Mouse (Mus musculus) MEL (cell line): ENCODE measurements at regions not wholly inside any gene's neighbourhood (a gene's known extent, or its start where the extent isn't known, plus 50 kb on each side); places are given as distances from the start of the nearest gene placed in this dataset.

Experiments
- CHD2 ChIP-seq: IDR thresholded peaks from 2 replicates; pipeline ENCODE4 v1.6.1; 2011; ENCODE audit warnings: low read length, improper control_type of control experiment
- CTCF ChIP-seq, 3 experiments: IDR thresholded peaks in 2 of 3; conservative IDR thresholded peaks in 1 of 3; 2 replicates each; pipeline ENCODE4 v1.5.1; 2011 to 2012; ENCODE audit warnings: low read length in 3 of 3, low read depth in 2 of 3, mild to moderate bottlenecking in 2 of 3, improper control_type of control experiment in 1 of 3, inconsistent platforms in 1 of 3, mixed read lengths in 1 of 3, moderate library complexity in 1 of 3; ENCODE audit not compliant: control insufficient read depth in 1 of 3, insufficient read depth in 1 of 3, poor library complexity in 1 of 3, severe bottlenecking in 1 of 3
- ELF1 ChIP-seq: IDR thresholded peaks from 2 replicates; pipeline ENCODE4 v1.6.1; 2014; ENCODE audit warnings: low read depth, mild to moderate bottlenecking, inconsistent platforms, low read length, improper control_type of control experiment, moderate library complexity
- EP300 ChIP-seq, 2 experiments: IDR thresholded peaks; 2 replicates each; pipeline ENCODE4 v1.6.1; 2011; ENCODE audit warnings: improper control_type of control experiment in 2 of 2, low read length in 2 of 2, low read depth in 1 of 2, mild to moderate bottlenecking in 1 of 2
- POLR2A ChIP-seq, 2 experiments: IDR thresholded peaks; 2 replicates each; pipeline ENCODE4 v1.6.1; 2011 to 2012; ENCODE audit warnings: low read length in 2 of 2, mild to moderate bottlenecking in 2 of 2, control low read depth in 1 of 2, improper control_type of control experiment in 1 of 2, low read depth in 1 of 2, moderate library complexity in 1 of 2; ENCODE audit not compliant: control insufficient read depth in 1 of 2, insufficient read depth in 1 of 2, poor library complexity in 1 of 2
- RCOR1 ChIP-seq: IDR thresholded peaks from 2 replicates; pipeline ENCODE4 v1.6.1; 2012; ENCODE audit warnings: low read depth, mild to moderate bottlenecking, inconsistent platforms, low read length, improper control_type of control experiment

- TF ChIP-seq ELF1 (no peak), CHD2 (no peak), CTCF (IDR thresholded peaks at IDR 0.05 in 2 of 3, conservative IDR thresholded peaks at IDR 0.05 in 1 of 3; ENCODE audit: control insufficient read depth in 1 of 3, insufficient read depth in 1 of 3, low read depth in 2 of 3, low read length in 3 of 3, poor library complexity in 1 of 3, severe bottlenecking in 1 of 3) (no peak), EP300 (IDR thresholded peaks at IDR 0.05; ENCODE audit: low read depth in 1 of 2, low read length in 2 of 2) (no peak), RCOR1 (no peak), POLR2A (IDR thresholded peaks at IDR 0.05; ENCODE audit: control insufficient read depth in 1 of 2, insufficient read depth in 1 of 2, low read depth in 1 of 2, low read length in 2 of 2, poor library complexity in 1 of 2) (no peak)
Measured at GRCm38 (mm10) chr6:127213355-127213754, 61.4 kb upstream of the Ccnd2 start.
